Mouse (Mus musculus): ENCODE results near the gene Il18bp. TPM values are rescaled to one million over a fixed set of nuclear protein-coding genes. Genes with fewer than 3 reads are reported as not detected.

The Il18bp gene
- polyA plus RNA-seq, 1 experiment = 11.2 TPM

DNA sequence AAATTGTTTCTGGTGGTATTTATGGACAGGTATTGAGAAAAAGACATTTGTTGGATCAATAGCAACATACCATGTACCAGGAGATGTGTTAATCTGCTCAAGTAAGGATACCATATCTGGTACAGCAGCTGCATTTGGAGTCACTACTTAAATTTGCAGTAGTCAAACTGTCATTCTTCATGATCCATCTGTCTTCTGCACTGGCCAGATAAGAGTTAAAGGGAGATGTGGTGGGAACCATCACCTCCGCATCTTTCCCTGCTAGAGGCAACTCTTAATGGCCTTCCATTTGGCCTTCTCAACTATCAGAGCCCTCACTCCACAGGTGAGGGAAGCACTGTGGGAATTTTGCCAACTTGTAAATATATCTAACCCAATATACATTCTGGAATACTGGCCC lies 12.0 kb downstream of the Il18bp start:
- WGBS = 83% methylated on average over 1 of the region's 1 CpGs
- Histone ChIP-seq H3K36me3 (ENCODE audit: control insufficient read depth, insufficient read depth, low read length) (peaks cover 87% of the 10 kb centered on the region), H3K4me3 (ENCODE audit: low read depth, low read length) (no peak overlapping the region), H3K27me3 (ENCODE audit: control insufficient read depth, insufficient read depth, low read length) (no peaks in the 10 kb centered on the region), H3K27ac (ENCODE audit: insufficient read depth, low read depth, low read length) (no peak overlapping the region), H3K4me1 (ENCODE audit: control insufficient read depth, insufficient read depth, insufficient read length, low read length) (no peaks in the 10 kb centered on the region)
- TF ChIP-seq POLR2A (IDR thresholded peaks at IDR 0.05; ENCODE audit: low read depth, low read length) (no peak), CTCF (IDR thresholded peaks at IDR 0.05; ENCODE audit: extremely low read depth, insufficient read length, insufficient replicate concordance, low read depth, low read length) (no peak)

DNA sequence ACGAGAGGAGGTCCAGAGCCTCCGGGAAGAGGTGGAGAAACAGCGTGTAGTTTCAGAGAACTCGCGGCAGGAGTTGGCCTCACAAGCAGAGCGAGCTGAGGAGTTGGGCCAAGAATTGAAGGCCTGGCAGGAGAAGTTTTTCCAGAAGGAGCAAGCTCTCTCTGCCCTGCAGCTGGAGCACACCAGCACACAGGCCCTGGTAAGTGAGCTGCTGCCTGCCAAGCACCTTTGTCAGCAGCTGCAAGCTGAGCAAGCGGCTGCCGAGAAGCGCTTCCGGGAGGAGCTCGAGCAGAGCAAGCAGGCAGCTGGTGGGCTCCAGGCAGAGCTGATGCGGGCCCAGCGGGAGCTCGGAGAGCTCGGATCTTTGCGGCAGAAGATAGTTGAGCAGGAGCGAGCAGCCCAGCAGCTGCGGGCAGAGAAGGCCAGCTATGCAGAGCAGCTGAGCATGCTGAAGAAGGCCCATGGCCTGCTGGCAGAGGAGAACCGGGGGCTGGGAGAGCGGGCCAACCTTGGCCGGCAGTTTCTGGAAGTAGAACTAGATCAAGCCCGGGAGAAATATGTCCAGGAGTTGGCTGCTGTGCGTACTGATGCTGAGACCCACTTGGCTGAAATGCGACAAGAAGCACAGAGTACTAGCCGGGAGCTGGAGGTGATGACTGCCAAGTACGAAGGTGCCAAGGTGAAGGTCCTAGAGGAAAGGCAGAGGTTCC lies 17.4 kb downstream of the Il18bp start:
- Histone ChIP-seq H3K27ac (ENCODE audit: insufficient read depth, low read depth, low read length) (no peak overlapping the region), H3K4me1 (ENCODE audit: control insufficient read depth, insufficient read depth, insufficient read length, low read length) (no peaks in the 10 kb centered on the region), H3K4me3 (ENCODE audit: low read depth, low read length) (no peak overlapping the region), H3K36me3 (ENCODE audit: control insufficient read depth, insufficient read depth, low read length) (peaks cover 84% of the 10 kb centered on the region), H3K27me3 (ENCODE audit: control insufficient read depth, insufficient read depth, low read length) (no peaks in the 10 kb centered on the region)
- 84% methylated on average over 26 of the region's 26 CpGs for WGBS
- no peak for TF ChIP-seq POLR2A (IDR thresholded peaks at IDR 0.05; ENCODE audit: low read depth, low read length)
- TF ChIP-seq CTCF (IDR thresholded peaks at IDR 0.05; ENCODE audit: extremely low read depth, insufficient read length, insufficient replicate concordance, low read depth, low read length) = no peak

DNA sequence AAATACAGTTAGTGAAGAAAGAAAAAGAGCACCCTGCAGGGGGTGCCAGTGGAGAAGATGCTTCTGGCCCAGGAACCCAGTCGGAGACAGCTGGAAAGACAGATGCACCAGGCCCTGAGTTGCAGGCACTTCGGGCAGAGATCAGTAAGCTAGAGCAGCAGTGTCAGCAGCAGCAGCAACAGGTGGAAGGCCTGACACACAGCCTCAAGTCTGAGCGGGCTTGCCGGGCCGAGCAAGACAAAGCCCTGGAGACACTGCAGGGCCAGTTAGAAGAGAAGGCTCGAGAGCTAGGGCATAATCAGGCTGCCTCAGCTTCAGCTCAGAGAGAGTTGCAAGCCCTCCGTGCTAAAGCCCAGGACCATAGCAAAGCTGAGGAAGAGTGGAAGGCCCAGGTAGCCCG lies 18.2 kb downstream of the Il18bp start:
- H3K27ac ChIP-seq (ENCODE audit: insufficient read depth, low read depth, low read length) = no peak overlapping the region
- WGBS = 91% methylated on average over 8 of the region's 8 CpGs
- H3K4me3 ChIP-seq (ENCODE audit: low read depth, low read length) = no peak overlapping the region
- H3K4me1 ChIP-seq (ENCODE audit: control insufficient read depth, insufficient read depth, insufficient read length, low read length) = no peaks in the 10 kb centered on the region
- H3K27me3 ChIP-seq (ENCODE audit: control insufficient read depth, insufficient read depth, low read length) = no peaks in the 10 kb centered on the region
- peaks cover 85% of the 10 kb centered on the region for H3K36me3 ChIP-seq (ENCODE audit: control insufficient read depth, insufficient read depth, low read length)
- TF ChIP-seq CTCF (IDR thresholded peaks at IDR 0.05; ENCODE audit: extremely low read depth, insufficient read length, insufficient replicate concordance, low read depth, low read length) (no peak), POLR2A (IDR thresholded peaks at IDR 0.05; ENCODE audit: low read depth, low read length) (no peak)

DNA sequence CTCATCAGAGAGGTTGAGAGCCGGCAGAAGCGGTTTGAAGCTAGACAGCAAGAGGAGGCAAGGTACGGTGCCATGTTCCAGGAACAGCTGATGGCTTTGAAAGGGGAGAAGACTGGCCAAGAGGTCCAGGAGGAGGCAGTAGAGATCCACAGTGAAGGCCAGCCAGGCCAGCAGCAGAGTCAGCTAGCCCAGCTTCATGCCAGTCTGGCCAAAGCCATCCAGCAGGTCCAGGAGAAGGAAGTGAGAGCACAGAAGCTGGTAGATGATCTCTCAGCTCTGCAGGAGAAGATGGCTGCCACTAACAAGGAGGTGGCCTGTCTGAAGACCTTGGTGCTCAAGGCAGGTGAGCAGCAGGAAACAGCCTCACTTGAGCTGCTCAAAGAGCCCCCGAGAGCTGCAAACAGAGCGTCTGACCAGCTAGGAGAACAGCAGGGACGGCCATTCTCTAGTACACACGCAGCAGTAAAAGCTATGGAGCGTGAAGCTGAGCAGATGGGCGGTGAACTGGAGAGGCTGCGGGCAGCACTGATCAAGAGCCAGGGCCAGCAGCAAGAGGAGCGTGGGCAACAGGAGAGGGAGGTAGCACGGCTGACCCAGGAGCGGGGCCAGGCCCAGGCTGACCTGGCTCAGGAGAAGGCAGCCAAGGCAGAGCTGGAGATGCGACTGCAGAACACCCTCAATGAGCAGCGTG lies 18.9 kb downstream of the Il18bp start:
- 90% methylated on average over 15 of the region's 15 CpGs for WGBS
- Histone ChIP-seq H3K36me3 (ENCODE audit: control insufficient read depth, insufficient read depth, low read length) (peaks cover 82% of the 10 kb centered on the region), H3K27ac (ENCODE audit: insufficient read depth, low read depth, low read length) (no peak overlapping the region), H3K27me3 (ENCODE audit: control insufficient read depth, insufficient read depth, low read length) (no peaks in the 10 kb centered on the region), H3K4me1 (ENCODE audit: control insufficient read depth, insufficient read depth, insufficient read length, low read length) (no peaks in the 10 kb centered on the region), H3K4me3 (ENCODE audit: low read depth, low read length) (no peak overlapping the region)
- TF ChIP-seq CTCF (IDR thresholded peaks at IDR 0.05; ENCODE audit: extremely low read depth, insufficient read length, insufficient replicate concordance, low read depth, low read length) = no peak
- TF ChIP-seq POLR2A (IDR thresholded peaks at IDR 0.05; ENCODE audit: low read depth, low read length) = no peak

DNA sequence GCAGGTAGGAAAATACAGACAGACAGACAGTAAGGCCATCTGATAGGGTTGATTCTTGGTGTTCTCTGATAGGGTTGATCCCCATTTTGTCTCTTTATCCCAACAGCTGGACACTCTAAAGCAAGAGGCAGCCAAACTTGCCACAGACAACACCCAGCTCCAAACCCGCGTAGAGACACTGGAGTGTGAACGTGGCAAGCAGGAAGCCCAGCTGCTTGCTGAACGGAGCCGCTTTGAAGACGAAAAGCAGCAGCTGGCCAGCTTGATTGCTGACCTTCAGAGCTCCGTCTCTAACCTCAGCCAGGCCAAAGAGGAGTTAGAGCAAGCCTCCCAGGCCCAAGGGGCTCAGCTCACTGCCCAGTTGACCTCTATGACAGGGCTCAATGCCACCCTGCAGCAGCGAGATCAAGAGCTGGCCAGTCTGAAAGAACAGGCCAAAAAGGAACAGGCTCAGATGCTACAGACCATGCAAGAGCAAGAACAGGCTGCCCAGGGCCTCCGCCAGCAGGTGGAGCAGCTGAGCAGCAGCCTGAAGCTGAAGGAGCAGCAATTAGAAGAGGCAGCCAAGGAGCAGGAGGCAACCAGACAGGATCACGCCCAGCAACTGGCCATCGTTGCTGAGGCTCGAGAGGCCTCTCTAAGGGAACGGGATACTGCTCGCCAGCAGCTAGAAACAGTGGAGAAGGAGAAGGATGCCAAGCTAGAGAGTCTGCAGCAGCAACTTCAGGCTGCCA lies 20.1 kb downstream of the Il18bp start:
- Histone ChIP-seq H3K4me1 (ENCODE audit: control insufficient read depth, insufficient read depth, insufficient read length, low read length) (no peaks in the 10 kb centered on the region), H3K27me3 (ENCODE audit: control insufficient read depth, insufficient read depth, low read length) (no peaks in the 10 kb centered on the region), H3K27ac (ENCODE audit: insufficient read depth, low read depth, low read length) (no peak overlapping the region), H3K4me3 (ENCODE audit: low read depth, low read length) (no peak overlapping the region), H3K36me3 (ENCODE audit: control insufficient read depth, insufficient read depth, low read length) (peaks cover 86% of the 10 kb centered on the region)
- WGBS = 59% methylated on average over 14 of the region's 14 CpGs
- TF ChIP-seq CTCF (IDR thresholded peaks at IDR 0.05; ENCODE audit: extremely low read depth, insufficient read length, insufficient replicate concordance, low read depth, low read length) (peak; percentile 94), POLR2A (IDR thresholded peaks at IDR 0.05; ENCODE audit: low read depth, low read length) (no peak)

DNA sequence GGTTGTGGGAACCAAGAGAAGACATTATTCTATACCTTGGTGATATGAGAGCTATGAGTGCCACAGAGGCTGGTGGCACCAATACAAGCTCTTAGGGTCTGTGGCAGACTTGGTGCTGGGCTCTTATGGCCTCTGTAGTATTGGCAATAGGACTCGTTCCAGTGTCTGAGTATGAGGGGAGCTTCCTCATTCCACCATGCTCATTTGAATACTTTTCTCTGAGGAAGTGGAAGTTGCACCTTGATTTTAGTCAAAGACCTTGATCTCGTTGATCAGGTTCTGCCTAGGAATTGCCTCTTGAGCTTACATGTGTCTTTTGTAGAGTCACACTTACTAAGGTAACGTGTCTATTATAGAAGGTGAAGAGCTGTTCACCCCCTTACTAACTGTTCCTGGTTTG lies 24.2 kb downstream of the Il18bp start:
- H3K27ac ChIP-seq (ENCODE audit: insufficient read depth, low read depth, low read length) = no peak overlapping the region
- no peak overlapping the region for H3K4me3 ChIP-seq (ENCODE audit: low read depth, low read length)
- peaks cover 78% of the 10 kb centered on the region for H3K36me3 ChIP-seq (ENCODE audit: control insufficient read depth, insufficient read depth, low read length)
- WGBS = 66% methylated on average over 3 of the region's 3 CpGs
- TF ChIP-seq CTCF (IDR thresholded peaks at IDR 0.05; ENCODE audit: extremely low read depth, insufficient read length, insufficient replicate concordance, low read depth, low read length) (no peak), POLR2A (IDR thresholded peaks at IDR 0.05; ENCODE audit: low read depth, low read length) (no peak)
- no peaks in the 10 kb centered on the region for H3K4me1 ChIP-seq (ENCODE audit: control insufficient read depth, insufficient read depth, insufficient read length, low read length)
- no peaks in the 10 kb centered on the region for H3K27me3 ChIP-seq (ENCODE audit: control insufficient read depth, insufficient read depth, low read length)

DNA sequence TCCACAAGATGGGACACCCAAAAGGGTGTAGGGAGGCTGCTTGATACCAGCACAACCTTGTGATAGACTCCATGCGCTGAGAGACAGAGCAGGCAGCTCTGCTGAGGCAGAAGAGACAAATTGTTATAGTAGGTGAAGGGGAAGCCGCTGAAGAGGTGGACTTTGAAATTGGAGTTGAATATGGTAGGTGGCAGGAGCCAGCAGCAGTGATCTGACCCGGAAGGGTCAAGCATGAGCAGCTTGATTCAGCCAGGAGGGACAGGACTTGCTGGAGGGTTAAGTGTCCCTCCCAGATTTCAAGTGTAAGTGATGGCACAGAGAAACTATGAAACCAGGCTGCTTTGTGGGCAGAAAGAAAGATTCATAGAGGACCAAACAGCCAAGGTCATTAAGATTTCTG lies 33.4 kb downstream of the Il18bp start:
- no peak overlapping the region for H3K27ac ChIP-seq (ENCODE audit: insufficient read depth, low read depth, low read length)
- 76% methylated on average over 3 of the region's 3 CpGs for WGBS
- H3K4me1 ChIP-seq (ENCODE audit: control insufficient read depth, insufficient read depth, insufficient read length, low read length) = peaks cover 14% of the 10 kb centered on the region
- no peak overlapping the region for H3K4me3 ChIP-seq (ENCODE audit: low read depth, low read length)
- no peaks in the 10 kb centered on the region for H3K27me3 ChIP-seq (ENCODE audit: control insufficient read depth, insufficient read depth, low read length)
- TF ChIP-seq CTCF (IDR thresholded peaks at IDR 0.05; ENCODE audit: extremely low read depth, insufficient read length, insufficient replicate concordance, low read depth, low read length) (no peak), POLR2A (IDR thresholded peaks at IDR 0.05; ENCODE audit: low read depth, low read length) (no peak)
- peaks cover 33% of the 10 kb centered on the region for H3K36me3 ChIP-seq (ENCODE audit: control insufficient read depth, insufficient read depth, low read length)
